Mouse (Mus musculus) ES-Bruce4 (cell line): Measurements from ENCODE around the gene Usf2. TPM values are rescaled to one million over a fixed set of nuclear protein-coding genes. Genes with fewer than 3 reads are reported as not detected.

Experiments used
- H3K27ac ChIP-seq: 2 replicates; pipeline ENCODE4 v1.5.1; 2012; ENCODE audit warnings: low read length, inconsistent platforms; ENCODE audit not compliant: insufficient read depth
- H3K27me3 ChIP-seq: 2 replicates; pipeline ENCODE4 v1.6.1; 2012; ENCODE audit warnings: mild to moderate bottlenecking, low read length, inconsistent platforms; ENCODE audit not compliant: control insufficient read depth, poor library complexity, insufficient read depth, severe bottlenecking
- H3K36me3 ChIP-seq: 2 replicates; pipeline ENCODE4 v1.6.1; 2012; ENCODE audit warnings: inconsistent platforms, mild to moderate bottlenecking, low read length, moderate library complexity; ENCODE audit not compliant: control insufficient read depth, poor library complexity, insufficient read depth, severe bottlenecking
- H3K4me1 ChIP-seq: one replicate; pipeline ENCODE4 v1.8.1; 2011; ENCODE audit warnings: low read length; ENCODE audit not compliant: control insufficient read depth, insufficient read depth
- H3K4me3 ChIP-seq: 2 replicates; pipeline ENCODE4 v1.5.1; 2011; ENCODE audit warnings: low read depth, mild to moderate bottlenecking, low read length
- H3K9ac ChIP-seq: 2 replicates; pipeline ENCODE4 v1.6.1; 2012; ENCODE audit warnings: low read depth, mild to moderate bottlenecking, inconsistent platforms; ENCODE audit not compliant: poor library complexity, severe bottlenecking
- H3K9me3 ChIP-seq: replicated peaks from 2 replicates; pipeline ENCODE4 v1.6.1; 2012; ENCODE audit warnings: mild to moderate bottlenecking, low read length, inconsistent platforms; ENCODE audit not compliant: control insufficient read depth, poor library complexity, insufficient read depth, severe bottlenecking
- CTCF ChIP-seq: IDR thresholded peaks from one replicate; pipeline ENCODE4 v1.8.1; 2011; ENCODE audit warnings: low read depth, low read length
- EP300 ChIP-seq: IDR thresholded peaks from 2 replicates; pipeline ENCODE4 v1.6.1; 2011; ENCODE audit warnings: low read depth, low read length; ENCODE audit not compliant: insufficient read depth
- POLR2A ChIP-seq: IDR thresholded peaks from one replicate; pipeline ENCODE4 v1.8.1; 2011; ENCODE audit warnings: low read length; ENCODE audit not compliant: insufficient read depth
- polyA plus RNA-seq: library from polyadenylated mRNA; stranded (reverse); fragments of >200 nt; gene quantifications from 2 replicates; pipeline ENCODE4 v1.2.4, GENCODE M21; 2011; ENCODE audit warnings: low read depth; ENCODE audit not compliant: missing spikeins, insufficient read depth, insufficient read length

Usf2 gene
- polyA plus RNA-seq, 1 experiment: 71.4 TPM

- Histone ChIP-seq H3K4me1 (no peaks in the 10 kb centered on the region), H3K9me3 (no peaks in the 10 kb centered on the region), H3K4me3 (peak overlapping the region; percentile 80), H3K27me3 (no peaks in the 10 kb centered on the region), H3K27ac (no peak overlapping the region), H3K36me3 (no peaks in the 10 kb centered on the region; the same call in 1 of the 2 replicates), H3K9ac (peak overlapping the region; percentile 70)
- no peak for TF ChIP-seq EP300
- no peak for TF ChIP-seq POLR2A
- TF ChIP-seq CTCF: no peak
Observed at GRCm38 (mm10) chr7:30972426-30973250, 16.0 kb upstream of the Usf2 start.

GRCm38 (mm10) chr7:30971901-30972300 lies 15.3 kb upstream of the Usf2 start:
- no peaks in the 10 kb centered on the region for H3K4me1 ChIP-seq
- no peak overlapping the region for H3K27ac ChIP-seq
- no peak overlapping the region for H3K9ac ChIP-seq
- H3K9me3 ChIP-seq: no peaks in the 10 kb centered on the region
- H3K4me3 ChIP-seq: no peak overlapping the region
- H3K36me3 ChIP-seq: no peaks in the 10 kb centered on the region; the same call in 1 of the 2 replicates
- TF ChIP-seq POLR2A: no peak
- no peak for TF ChIP-seq CTCF
- TF ChIP-seq EP300: no peak
- no peaks in the 10 kb centered on the region for H3K27me3 ChIP-seq

GRCm38 (mm10) chr7:30969174-30969573 lies 12.6 kb upstream of the Usf2 start:
- H3K9ac ChIP-seq: no peak overlapping the region
- H3K4me3 ChIP-seq: no peak overlapping the region
- H3K36me3 ChIP-seq: no peaks in the 10 kb centered on the region; the same call in 1 of the 2 replicates

GRCm38 (mm10) chr7:30968611-30969010 lies 12.0 kb upstream of the Usf2 start:
- Histone ChIP-seq H3K9me3 (no peaks in the 10 kb centered on the region), H3K9ac (no peak overlapping the region), H3K27me3 (no peaks in the 10 kb centered on the region), H3K4me1 (peaks cover 3% of the 10 kb centered on the region), H3K27ac (no peak overlapping the region), H3K36me3 (no peaks in the 10 kb centered on the region; the same call in 1 of the 2 replicates), H3K4me3 (no peak overlapping the region)
- TF ChIP-seq CTCF (no peak), EP300 (no peak), POLR2A (no peak)

More at GRCm38 (mm10) chr7:30969174-30969573, 12.6 kb upstream of the Usf2 start:
- TF ChIP-seq EP300 (no peak), CTCF (no peak), POLR2A (no peak)
- Histone ChIP-seq H3K4me1 (peaks cover 3% of the 10 kb centered on the region), H3K9me3 (no peaks in the 10 kb centered on the region), H3K27me3 (no peaks in the 10 kb centered on the region), H3K27ac (no peak overlapping the region)

GRCm38 (mm10) chr7:30966657-30967056 lies 10.1 kb upstream of the Usf2 start:
- Histone ChIP-seq H3K9me3 (no peaks in the 10 kb centered on the region), H3K4me1 (peaks cover 3% of the 10 kb centered on the region), H3K36me3 (peaks cover 10% of the 10 kb centered on the region; the same call in 1 of the 2 replicates), H3K27me3 (no peaks in the 10 kb centered on the region), H3K27ac (no peak overlapping the region), H3K9ac (no peak overlapping the region), H3K4me3 (no peak overlapping the region)
- TF ChIP-seq CTCF (no peak), EP300 (no peak), POLR2A (no peak)

- peaks cover 3% of the 10 kb centered on the region for H3K4me1 ChIP-seq
- peaks cover 12% of the 10 kb centered on the region; the same call in 1 of the 2 replicates for H3K36me3 ChIP-seq
- no peak overlapping the region for H3K27ac ChIP-seq
- H3K9me3 ChIP-seq: no peaks in the 10 kb centered on the region
- H3K4me3 ChIP-seq: no peak overlapping the region
- TF ChIP-seq CTCF (no peak), POLR2A (no peak), EP300 (no peak)
- H3K9ac ChIP-seq: no peak overlapping the region
- no peaks in the 10 kb centered on the region for H3K27me3 ChIP-seq
Observed at GRCm38 (mm10) chr7:30965677-30966076, 9.1 kb upstream of the Usf2 start.
